Mouse (Mus musculus) spleen, postnatal 36 days (tissue): ENCODE measurements around the gene Slc16a7.

Source experiments
- DNase-seq, 2 experiments: peaks; one replicate each; pipeline ENCODE4 v3.0.0; 2022; ENCODE audit warnings: low spot score in 2 of 2, mixed read lengths in 1 of 2

Slc16a7 gene

DNA sequence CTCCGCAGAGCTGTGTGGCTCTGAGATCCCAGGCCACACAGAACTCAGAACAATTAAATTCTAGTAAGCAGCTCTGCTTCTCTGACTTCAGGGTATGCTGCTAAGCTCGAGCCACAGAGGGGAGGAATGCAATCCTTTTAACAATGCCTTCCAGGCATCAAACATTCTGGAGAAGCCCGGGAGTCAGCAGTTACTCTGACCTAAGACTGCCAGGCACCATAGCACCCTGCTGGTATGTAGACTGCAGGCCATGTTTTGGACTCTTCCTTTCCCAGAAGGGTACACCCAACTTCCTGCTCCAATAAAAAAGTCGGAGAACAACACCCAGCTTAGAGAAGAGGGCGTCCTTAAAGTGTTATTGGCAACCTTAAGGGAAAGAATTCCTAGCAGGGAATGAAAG lies 205.1 kb downstream of the Slc16a7 start:
- DNase-seq = no peak

- no peak for DNase-seq
Observed at GRCm38 (mm10) chr10:125182545-125182944, 206.7 kb downstream of the Slc16a7 start.

DNA sequence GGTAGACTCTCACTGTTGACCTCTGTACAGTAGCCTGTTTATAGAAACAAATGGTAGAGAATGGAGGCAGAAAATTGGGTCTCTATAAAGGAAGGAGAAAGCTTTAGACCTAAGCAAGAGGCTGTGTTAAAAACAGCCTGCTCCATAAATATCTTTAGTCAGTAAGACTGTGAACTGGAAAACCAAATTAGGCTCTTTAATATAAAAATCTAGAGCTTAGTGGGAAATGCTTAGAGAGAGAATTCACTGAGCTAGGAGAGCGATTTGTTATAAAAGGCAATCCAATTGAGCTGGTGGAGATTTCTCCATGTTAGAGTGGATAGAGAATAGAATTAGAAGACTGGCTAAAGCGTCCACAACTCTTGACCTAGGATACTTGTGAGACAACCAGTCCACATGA lies 211.5 kb downstream of the Slc16a7 start:
- no peak for DNase-seq

- DNase-seq = no peak
Observed at GRCm38 (mm10) chr10:125175013-125175650, 214.1 kb downstream of the Slc16a7 start.

DNA sequence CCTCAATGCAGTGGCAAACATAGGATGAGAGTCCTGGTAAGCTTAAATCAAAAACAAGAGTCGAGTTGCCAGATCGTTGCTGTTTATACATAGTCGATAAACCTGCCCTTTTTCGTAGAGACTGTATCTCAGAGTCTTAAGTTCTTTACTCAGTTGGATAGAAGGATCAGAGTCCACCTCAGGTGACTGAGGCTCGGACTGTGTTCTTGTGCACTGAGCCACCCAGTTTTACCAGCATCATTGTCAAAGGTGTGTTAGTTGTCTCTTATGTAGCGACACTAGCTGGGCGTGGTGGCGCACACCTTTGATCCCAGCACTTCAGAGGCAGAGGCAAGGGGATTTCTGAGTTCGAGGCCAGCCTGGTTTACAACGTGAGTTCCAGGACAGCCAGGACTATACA lies 217.6 kb downstream of the Slc16a7 start:
- no peak for DNase-seq

GRCm38 (mm10) chr10:125171154-125171553 lies 218.1 kb downstream of the Slc16a7 start:
- no peak for DNase-seq
